Mouse (Mus musculus) right cerebral cortex, adult 2 months (tissue): ENCODE measurements around the gene Tmc2.

ENCODE experiments used
- DNase-seq, 2 experiments: peaks; one replicate each; pipeline ENCODE4 v3.0.0; 2021 to 2022; ENCODE audit warnings: low spot score in 2 of 2

Tmc2 gene

GRCm38 (mm10) chr2:130296134-130296745 lies 101.2 kb downstream of the Tmc2 start:
- no peak for DNase-seq

GRCm38 (mm10) chr2:130297580-130297979 lies 102.6 kb downstream of the Tmc2 start:
- no peak for DNase-seq

- no peak for DNase-seq
Observed at GRCm38 (mm10) chr2:130303014-130303413, 108.0 kb downstream of the Tmc2 start.
